Mouse (Mus musculus) embryonic fibroblast, embryonic 13.5 days (primary cell): ENCODE measurements around the gene Pomt1.

ENCODE experiments used
- CTCF ChIP-seq: IDR thresholded peaks from 2 replicates; pipeline ENCODE4 v1.5.1; 2011; ENCODE audit warnings: mild to moderate bottlenecking, control low read depth, low read length, moderate library complexity, borderline replicate concordance; ENCODE audit not compliant: insufficient read depth
- POLR2A ChIP-seq: IDR thresholded peaks from 2 replicates; pipeline ENCODE4 v1.6.1; 2011; ENCODE audit warnings: low read depth, mild to moderate bottlenecking, control low read depth, low read length, moderate library complexity

DNA sequence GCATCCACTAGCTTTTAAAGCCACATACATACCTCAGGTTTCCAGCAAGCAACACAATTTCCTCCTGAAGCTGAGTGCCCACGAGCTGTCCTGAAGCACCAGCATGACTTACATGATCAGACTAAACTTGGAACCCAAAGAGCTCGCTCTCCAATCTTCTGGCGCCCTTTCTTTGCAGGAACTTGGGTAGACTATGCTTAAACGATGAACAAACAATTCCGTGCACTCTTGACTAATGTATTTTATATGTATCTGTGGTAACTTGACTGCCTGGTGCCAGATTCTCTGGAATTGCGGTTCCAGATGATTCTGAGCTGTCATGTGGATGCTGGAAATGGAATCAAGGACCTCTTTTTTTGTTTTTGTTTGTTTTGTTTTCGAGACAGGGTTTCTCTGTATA is 957 bp upstream of the Pomt1 start:
- TF ChIP-seq CTCF (no peak), POLR2A (no peak)
